Mouse (Mus musculus): ENCODE measurements around the gene Dync1li2. TPM values are rescaled to one million over a fixed set of nuclear protein-coding genes. Genes with fewer than 3 reads are reported as not detected.

Gene Dync1li2
- polyA plus RNA-seq, 1 experiment from 2014 or later = 81.0 TPM

DNA sequence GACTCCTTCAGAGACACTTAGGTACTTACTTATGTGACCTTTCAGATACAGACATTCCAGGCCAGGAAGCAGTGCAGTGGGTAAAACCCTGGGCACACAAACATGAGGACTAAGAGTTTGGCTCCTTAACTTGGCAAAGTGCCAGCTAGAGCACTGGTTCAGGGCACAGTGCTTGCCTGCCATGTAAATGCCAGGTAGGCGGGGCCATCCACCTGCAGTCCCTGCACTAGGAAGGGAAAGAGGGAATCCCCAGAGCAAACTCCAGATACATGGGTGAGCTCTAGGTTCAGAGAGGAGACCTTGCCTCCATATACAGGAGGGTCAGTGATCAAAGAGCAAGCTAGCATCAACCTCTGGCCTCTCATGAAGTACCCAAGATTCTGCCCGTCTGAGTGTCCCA lies 54.9 kb downstream of the Dync1li2 start:
- Histone ChIP-seq H3K27me3 (ENCODE audit: insufficient read depth, poor library complexity, severe bottlenecking) (no peaks in the 10 kb centered on the region), H3K4me3 (no peak overlapping the region), H3K4me1 (replicated peaks) (peaks cover 36% of the 10 kb centered on the region), H3K9me3 (no peaks in the 10 kb centered on the region), H3K36me3 (peaks cover 3% of the 10 kb centered on the region; the same call in 1 of the 2 replicates), H3K27ac (no peak overlapping the region)
- WGBS = 95% methylated on average over 2 of the region's 2 CpGs
- no peak for DNase-seq (ENCODE audit: low spot score)

DNA sequence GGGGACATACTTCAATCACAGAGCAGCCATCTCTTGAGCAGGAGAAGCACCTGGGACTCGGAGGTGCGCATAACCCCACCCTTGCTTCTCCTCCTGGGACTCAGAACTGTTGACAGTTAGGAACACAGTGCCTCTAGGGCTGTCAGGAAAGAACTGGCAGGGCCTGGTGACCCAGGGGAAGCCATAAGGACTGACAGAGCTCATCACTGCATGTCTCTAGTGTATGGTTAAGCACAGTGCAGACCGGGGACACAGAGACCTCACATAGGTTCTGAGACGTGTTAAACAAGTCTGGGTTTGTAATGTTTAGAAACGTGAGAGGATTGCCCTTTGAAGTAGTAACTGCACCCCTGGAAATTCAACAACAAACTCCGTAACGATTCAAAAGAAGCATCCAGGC lies 55.3 kb downstream of the Dync1li2 start:
- WGBS = 60% methylated on average over 7 of the region's 7 CpGs
- Histone ChIP-seq H3K4me3 (no peak overlapping the region), H3K4me1 (replicated peaks) (peaks cover 40% of the 10 kb centered on the region), H3K27me3 (ENCODE audit: insufficient read depth, poor library complexity, severe bottlenecking) (no peaks in the 10 kb centered on the region), H3K9me3 (no peaks in the 10 kb centered on the region), H3K27ac (no peak overlapping the region), H3K36me3 (peaks cover 3% of the 10 kb centered on the region; the same call in 1 of the 2 replicates)
- no peak for DNase-seq (ENCODE audit: low spot score)

DNA sequence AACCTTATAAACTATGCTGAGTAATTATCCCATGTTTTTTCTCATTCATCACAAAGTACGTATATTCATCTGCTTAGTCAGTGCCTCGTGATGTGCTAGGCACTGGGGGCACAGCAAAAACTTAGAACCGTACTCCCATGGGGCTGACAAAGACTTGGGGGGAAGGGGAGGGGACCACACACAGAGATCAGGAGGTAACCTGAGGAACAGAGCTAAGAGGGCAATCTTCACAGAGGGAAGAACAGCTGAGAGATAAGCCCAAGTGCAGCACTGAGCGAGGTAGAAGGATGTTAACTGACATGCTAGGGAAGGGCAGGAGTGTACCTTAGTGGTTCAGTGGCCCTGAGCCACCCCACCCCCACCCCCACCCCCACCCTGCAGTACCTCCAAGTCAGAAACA lies 56.2 kb downstream of the Dync1li2 start:
- H3K36me3 ChIP-seq = peaks cover 1% of the 10 kb centered on the region; the same call in 1 of the 2 replicates
- no peaks in the 10 kb centered on the region for H3K9me3 ChIP-seq
- H3K27me3 ChIP-seq (ENCODE audit: insufficient read depth, poor library complexity, severe bottlenecking) = no peaks in the 10 kb centered on the region
- peaks cover 47% of the 10 kb centered on the region for H3K4me1 ChIP-seq (replicated peaks)
- DNase-seq (ENCODE audit: low spot score) = no peak
- H3K27ac ChIP-seq = no peak overlapping the region
- no peak overlapping the region for H3K4me3 ChIP-seq
- 17% methylated on average over 4 of the region's 4 CpGs for WGBS

DNA sequence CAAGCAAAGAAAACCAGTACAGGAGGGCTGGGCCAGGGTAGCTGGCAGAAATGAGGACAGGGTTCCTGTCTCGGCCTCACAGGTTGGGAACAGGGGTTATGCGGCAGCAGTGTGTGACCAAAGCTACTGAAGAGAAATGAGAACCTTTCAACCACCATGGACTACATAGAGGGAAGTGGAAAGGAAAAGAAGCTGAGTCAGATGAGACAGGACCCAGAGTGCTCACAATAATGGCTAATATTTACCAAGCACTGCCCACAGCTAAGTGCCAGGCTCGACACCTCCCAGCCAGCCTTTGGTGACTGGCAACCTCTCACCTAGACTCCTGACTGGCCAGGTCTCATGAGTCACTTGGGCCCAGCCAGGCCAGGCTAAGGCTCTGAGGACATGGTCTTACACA lies 58.9 kb downstream of the Dync1li2 start:
- 68% methylated on average over 3 of the region's 3 CpGs for WGBS
- H3K36me3 ChIP-seq = no peaks in the 10 kb centered on the region
- no peak for DNase-seq (ENCODE audit: low spot score)
- H3K4me3 ChIP-seq = no peak overlapping the region
- peaks cover 72% of the 10 kb centered on the region for H3K4me1 ChIP-seq (replicated peaks)
- H3K27me3 ChIP-seq (ENCODE audit: insufficient read depth, poor library complexity, severe bottlenecking) = no peaks in the 10 kb centered on the region
- H3K27ac ChIP-seq = 0 out of 2 replicates have a peak overlapping the region, but pooled peaks have one; percentile 25
- no peaks in the 10 kb centered on the region for H3K9me3 ChIP-seq

DNA sequence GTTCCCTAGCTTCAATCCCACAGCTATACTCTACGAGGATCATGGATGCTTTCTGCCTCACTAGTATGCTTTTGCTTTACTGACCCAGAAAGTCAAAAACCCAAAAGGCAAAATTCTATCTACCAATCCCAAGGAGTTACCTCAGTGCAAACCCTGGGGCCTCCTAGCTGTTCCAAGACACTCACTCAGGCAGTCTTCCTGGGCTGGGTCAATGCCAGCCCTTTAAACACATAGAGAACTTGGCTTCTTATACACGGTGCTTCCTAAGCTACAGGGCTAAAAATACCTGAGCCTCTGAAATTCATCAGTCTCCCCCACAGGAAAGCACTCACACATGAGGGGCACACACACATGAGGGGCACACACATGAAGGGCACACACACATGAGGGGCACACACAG lies 59.6 kb downstream of the Dync1li2 start:
- Histone ChIP-seq H3K36me3 (no peaks in the 10 kb centered on the region), H3K27ac (no peak overlapping the region), H3K27me3 (ENCODE audit: insufficient read depth, poor library complexity, severe bottlenecking) (no peaks in the 10 kb centered on the region), H3K4me3 (no peak overlapping the region), H3K9me3 (no peaks in the 10 kb centered on the region), H3K4me1 (replicated peaks) (peaks cover 73% of the 10 kb centered on the region)
- WGBS = 89% methylated on average over 2 of the region's 2 CpGs
- DNase-seq (ENCODE audit: low spot score) = no peak

DNA sequence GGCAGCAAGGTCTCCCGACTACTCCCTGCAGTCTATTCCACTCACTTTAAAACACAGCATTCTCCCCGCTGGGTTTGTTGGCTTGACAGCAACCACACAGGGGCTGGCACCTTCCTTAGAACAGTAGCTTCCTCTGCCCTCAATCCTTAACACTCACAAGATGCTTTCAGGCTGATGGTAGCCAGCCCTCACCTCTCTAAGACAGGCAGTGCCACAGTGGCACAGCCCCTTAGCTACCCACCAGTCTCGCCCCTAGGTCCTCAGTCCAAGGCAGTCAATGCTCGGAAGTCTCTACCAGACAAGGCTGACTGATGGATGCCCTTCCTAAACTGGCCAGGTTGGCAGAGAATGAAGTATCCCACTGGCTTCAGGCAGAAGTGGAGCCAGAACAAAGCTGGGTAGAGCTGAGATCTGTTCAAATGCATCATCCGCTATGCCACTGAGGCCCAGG lies 61.9 kb downstream of the Dync1li2 start:
- no peak for DNase-seq (ENCODE audit: low spot score)
- H3K4me1 ChIP-seq (replicated peaks) = peaks cover 64% of the 10 kb centered on the region
- WGBS = 80% methylated on average over 5 of the region's 5 CpGs

DNA sequence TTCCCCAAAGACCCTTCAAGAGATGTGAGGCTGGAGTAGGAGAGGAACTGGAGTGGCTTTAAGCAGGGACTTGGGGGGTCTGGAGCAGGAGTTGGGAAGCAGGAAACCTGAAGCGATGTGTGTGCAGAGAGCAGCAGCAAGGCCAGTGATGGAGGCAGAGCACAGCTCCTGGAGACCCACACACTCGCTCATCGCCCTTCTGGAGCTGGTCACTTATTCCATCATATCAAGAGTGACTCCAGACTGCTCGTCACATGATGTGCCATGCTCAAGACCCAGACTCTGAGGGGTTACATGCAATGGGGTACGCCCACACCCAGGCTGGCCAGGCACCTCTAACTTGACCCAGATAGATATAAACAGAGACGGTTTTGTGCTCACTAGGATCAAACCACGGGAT lies 62.6 kb downstream of the Dync1li2 start:
- no peaks in the 10 kb centered on the region for H3K36me3 ChIP-seq
- no peaks in the 10 kb centered on the region for H3K27me3 ChIP-seq (ENCODE audit: insufficient read depth, poor library complexity, severe bottlenecking)
- peaks cover 67% of the 10 kb centered on the region for H3K4me1 ChIP-seq (replicated peaks)
- WGBS = 89% methylated on average over 7 of the region's 7 CpGs
- 0 out of 2 replicates have a peak overlapping the region, but pooled peaks have one; percentile 8 for H3K27ac ChIP-seq
- H3K9me3 ChIP-seq = no peaks in the 10 kb centered on the region
- DNase-seq (ENCODE audit: low spot score) = no peak
- no peak overlapping the region for H3K4me3 ChIP-seq

More for the DNA sequence above, 61.9 kb downstream of the Dync1li2 start:
- Histone ChIP-seq H3K27me3 (ENCODE audit: insufficient read depth, poor library complexity, severe bottlenecking) (no peaks in the 10 kb centered on the region), H3K27ac (0 out of 2 replicates have a peak overlapping the region, but pooled peaks have one; percentile 8), H3K9me3 (no peaks in the 10 kb centered on the region), H3K4me3 (no peak overlapping the region), H3K36me3 (no peaks in the 10 kb centered on the region)

DNA sequence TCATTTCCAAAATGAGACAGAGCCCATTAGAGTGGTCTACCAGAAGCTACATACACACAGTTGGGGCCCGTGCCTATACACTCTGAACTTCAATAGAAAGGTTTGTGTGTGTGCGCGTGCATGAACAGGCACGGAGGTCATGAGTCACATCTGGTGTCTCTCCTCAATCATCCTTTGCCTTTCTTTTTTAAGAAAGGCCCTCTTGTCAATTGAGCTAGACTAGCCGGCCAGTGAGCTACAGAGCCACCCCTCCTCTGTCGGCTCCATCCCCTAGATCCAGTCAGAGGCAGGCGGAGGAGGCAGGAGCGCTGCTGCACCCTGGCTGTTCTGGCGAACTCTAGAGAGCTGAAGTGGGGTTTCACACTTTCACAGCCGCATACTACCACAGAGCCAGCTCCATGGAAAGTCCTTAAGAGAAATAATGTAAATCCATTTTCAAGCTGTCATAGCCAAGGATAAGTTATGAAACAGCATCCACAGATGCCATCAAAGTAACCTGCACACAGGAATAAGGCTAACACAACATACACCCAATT lies 63.5 kb downstream of the Dync1li2 start:
- WGBS = 36% methylated on average over 10 of the region's 10 CpGs
- H3K4me1 ChIP-seq (replicated peaks) = peaks cover 76% of the 10 kb centered on the region

DNA sequence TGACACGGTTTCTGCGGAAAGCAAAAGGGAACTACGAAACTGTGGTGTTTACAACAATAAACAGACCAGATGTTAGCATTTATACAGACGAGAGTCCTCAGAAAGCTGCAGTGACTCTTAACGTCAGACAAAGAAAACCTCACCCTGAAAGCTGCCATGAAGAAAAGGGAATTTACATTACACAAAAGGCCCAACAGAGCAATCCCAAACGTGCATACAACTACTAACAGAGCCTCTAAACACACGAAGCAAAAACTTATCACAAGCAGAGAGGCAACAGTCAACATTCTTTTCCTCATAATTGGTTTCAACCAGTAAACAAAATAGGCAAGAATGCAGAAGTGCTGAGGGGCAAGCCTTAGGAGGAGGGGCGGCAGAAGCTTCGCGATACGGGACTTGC lies 66.2 kb downstream of the Dync1li2 start:
- peak overlapping the region; percentile 71 for H3K27ac ChIP-seq
- 46% methylated on average over 11 of the region's 11 CpGs for WGBS

More for the DNA sequence above, 63.5 kb downstream of the Dync1li2 start:
- H3K4me3 ChIP-seq = no peak overlapping the region
- H3K9me3 ChIP-seq = no peaks in the 10 kb centered on the region
- no peaks in the 10 kb centered on the region for H3K36me3 ChIP-seq
- DNase-seq (ENCODE audit: low spot score) = peak; percentile 43
- H3K27me3 ChIP-seq (ENCODE audit: insufficient read depth, poor library complexity, severe bottlenecking) = no peaks in the 10 kb centered on the region
- peak overlapping the region; percentile 50; the same call in 1 of the 2 replicates for H3K27ac ChIP-seq

DNA sequence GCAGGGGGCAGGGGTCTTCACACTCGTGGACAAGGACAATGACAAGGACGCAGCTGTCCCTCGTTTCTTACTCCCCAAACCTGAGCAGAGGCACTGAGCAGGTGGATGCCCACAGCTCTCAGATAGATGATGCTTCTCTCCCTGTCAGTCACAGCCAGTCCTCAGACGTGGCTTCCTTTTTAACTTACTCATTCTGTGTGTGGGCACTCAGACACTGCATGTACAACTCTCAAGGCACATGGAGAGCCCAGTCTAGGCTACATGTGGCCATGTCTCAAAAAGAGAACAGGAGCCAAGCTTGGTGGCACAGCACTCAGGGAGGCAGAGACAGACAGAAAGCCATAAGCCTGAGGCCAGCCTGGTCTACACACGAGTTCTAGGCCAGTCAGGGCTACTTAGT lies 66.9 kb downstream of the Dync1li2 start:
- H3K4me3 ChIP-seq = no peak overlapping the region
- no peaks in the 10 kb centered on the region for H3K9me3 ChIP-seq
- no peaks in the 10 kb centered on the region for H3K27me3 ChIP-seq (ENCODE audit: insufficient read depth, poor library complexity, severe bottlenecking)
- H3K27ac ChIP-seq = peak overlapping the region; percentile 66
- no peak for DNase-seq (ENCODE audit: low spot score)
- peaks cover 60% of the 10 kb centered on the region for H3K4me1 ChIP-seq (replicated peaks)
- WGBS = 55% methylated on average over 5 of the region's 5 CpGs
- no peaks in the 10 kb centered on the region for H3K36me3 ChIP-seq

More for the DNA sequence above, 66.2 kb downstream of the Dync1li2 start:
- Histone ChIP-seq H3K4me3 (no peak overlapping the region), H3K27me3 (ENCODE audit: insufficient read depth, poor library complexity, severe bottlenecking) (no peaks in the 10 kb centered on the region), H3K36me3 (no peaks in the 10 kb centered on the region), H3K4me1 (replicated peaks) (peaks cover 62% of the 10 kb centered on the region), H3K9me3 (no peaks in the 10 kb centered on the region)
- DNase-seq (ENCODE audit: low spot score) = no peak

DNA sequence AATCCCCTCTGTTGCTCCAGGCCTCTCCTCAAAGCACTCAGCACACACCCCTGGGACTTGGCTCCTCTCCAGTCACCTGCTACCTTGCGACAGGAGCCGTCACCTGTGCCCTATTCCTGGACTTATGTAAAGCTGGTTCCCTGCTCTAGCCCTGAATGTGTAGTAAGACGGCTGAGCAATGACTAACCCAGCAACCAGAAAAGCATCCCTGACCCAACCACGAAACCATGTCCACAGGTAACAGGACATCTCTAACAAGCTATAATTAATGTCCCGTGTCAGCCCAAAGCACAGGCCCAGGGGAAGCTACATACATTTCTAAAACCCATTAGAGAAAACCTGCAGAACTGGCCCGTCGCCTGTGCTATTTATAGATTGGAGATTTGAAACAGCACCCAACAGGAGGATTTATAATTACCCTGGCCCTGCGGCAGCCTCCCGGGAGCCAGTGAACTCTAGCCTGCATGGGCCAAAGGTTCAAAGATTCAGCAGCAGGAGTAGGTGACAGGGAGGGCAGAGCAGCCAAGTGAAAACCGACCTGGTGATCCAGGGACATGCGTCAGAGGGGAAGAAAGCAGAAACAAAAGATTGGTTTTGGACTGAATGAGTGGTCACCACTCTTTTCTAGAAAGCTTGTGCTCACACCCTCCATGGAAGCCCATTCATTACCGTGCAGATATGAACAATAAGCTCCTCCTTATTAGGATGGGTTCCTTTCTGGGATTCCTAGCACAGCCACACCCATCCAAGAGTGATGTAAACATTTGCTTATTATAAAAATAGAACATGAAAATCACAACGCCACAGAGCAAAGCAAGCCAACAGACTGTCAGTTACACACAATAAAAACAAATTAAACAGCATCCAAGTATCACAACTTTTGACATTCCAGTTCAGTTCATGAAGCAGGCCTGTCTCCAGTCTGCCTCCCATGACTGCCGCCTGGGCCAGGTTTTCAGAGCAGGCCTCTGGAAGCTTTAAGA lies 67.7 kb downstream of the Dync1li2 start:
- DNase-seq (ENCODE audit: low spot score) = no peak
- Histone ChIP-seq H3K4me3 (no peak overlapping the region), H3K4me1 (replicated peaks) (peaks cover 53% of the 10 kb centered on the region), H3K27me3 (ENCODE audit: insufficient read depth, poor library complexity, severe bottlenecking) (no peaks in the 10 kb centered on the region), H3K9me3 (no peaks in the 10 kb centered on the region), H3K27ac (peak overlapping the region; percentile 66), H3K36me3 (no peaks in the 10 kb centered on the region)
- 58% methylated on average over 14 of the region's 14 CpGs for WGBS

DNA sequence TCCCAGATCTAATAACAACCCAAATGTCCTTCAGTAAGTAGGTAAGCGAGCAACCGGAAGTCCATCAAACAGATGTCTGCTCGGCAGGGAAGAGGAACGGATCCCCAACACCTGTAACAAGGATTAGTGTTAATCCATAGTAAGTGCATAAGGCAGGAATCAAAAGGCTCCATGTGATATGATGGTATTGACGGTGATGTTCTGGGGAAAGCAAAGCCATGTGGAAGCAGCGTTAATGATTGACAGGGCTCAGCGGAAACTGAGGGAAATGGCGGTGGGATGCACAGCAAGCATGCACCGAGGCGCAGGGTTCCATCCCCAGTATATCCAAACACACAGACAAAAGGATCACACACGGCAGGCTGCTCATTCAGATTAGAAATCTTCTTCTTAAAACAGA lies 68.6 kb downstream of the Dync1li2 start:
- 71% methylated on average over 11 of the region's 11 CpGs for WGBS
- no peaks in the 10 kb centered on the region for H3K9me3 ChIP-seq

DNA sequence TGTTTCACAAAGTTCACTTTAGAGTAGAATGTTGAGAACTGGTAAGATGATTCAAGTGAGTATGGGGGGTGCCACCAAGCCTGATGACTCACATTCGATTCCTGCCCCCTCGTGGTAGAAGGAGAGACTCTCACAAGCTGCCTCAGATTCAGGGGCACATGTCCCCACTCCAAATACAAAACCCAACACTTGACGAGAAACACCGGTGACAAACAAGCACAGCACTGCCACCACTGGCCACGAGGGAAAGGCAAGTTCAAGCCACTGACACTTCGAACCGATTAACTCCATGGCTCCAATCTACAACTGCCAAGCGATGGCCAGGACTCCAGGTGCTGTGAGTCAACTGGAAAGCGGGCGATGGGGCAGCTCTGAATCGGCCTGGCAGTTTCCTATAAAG lies 69.1 kb downstream of the Dync1li2 start:
- no peaks in the 10 kb centered on the region for H3K9me3 ChIP-seq
- DNase-seq (ENCODE audit: low spot score) = no peak
- 84% methylated on average over 11 of the region's 11 CpGs for WGBS
- no peaks in the 10 kb centered on the region for H3K36me3 ChIP-seq
- no peak overlapping the region for H3K27ac ChIP-seq
- peaks cover 46% of the 10 kb centered on the region for H3K4me1 ChIP-seq (replicated peaks)
- H3K4me3 ChIP-seq = no peak overlapping the region
- no peaks in the 10 kb centered on the region for H3K27me3 ChIP-seq (ENCODE audit: insufficient read depth, poor library complexity, severe bottlenecking)

More for the DNA sequence above, 68.6 kb downstream of the Dync1li2 start:
- Histone ChIP-seq H3K36me3 (no peaks in the 10 kb centered on the region), H3K27me3 (ENCODE audit: insufficient read depth, poor library complexity, severe bottlenecking) (no peaks in the 10 kb centered on the region), H3K27ac (no peak overlapping the region), H3K4me3 (no peak overlapping the region), H3K4me1 (replicated peaks) (peaks cover 50% of the 10 kb centered on the region)
- no peak for DNase-seq (ENCODE audit: low spot score)

Data from hindbrain, embryonic 10.5 days (tissue).